Mouse (Mus musculus) lung, postnatal 10 days (tissue): ENCODE data around the gene Aqp5.

ENCODE experiments used
- DNase-seq: peaks from one replicate; pipeline ENCODE4 v3.0.0; 2021

Aqp5 gene

DNA sequence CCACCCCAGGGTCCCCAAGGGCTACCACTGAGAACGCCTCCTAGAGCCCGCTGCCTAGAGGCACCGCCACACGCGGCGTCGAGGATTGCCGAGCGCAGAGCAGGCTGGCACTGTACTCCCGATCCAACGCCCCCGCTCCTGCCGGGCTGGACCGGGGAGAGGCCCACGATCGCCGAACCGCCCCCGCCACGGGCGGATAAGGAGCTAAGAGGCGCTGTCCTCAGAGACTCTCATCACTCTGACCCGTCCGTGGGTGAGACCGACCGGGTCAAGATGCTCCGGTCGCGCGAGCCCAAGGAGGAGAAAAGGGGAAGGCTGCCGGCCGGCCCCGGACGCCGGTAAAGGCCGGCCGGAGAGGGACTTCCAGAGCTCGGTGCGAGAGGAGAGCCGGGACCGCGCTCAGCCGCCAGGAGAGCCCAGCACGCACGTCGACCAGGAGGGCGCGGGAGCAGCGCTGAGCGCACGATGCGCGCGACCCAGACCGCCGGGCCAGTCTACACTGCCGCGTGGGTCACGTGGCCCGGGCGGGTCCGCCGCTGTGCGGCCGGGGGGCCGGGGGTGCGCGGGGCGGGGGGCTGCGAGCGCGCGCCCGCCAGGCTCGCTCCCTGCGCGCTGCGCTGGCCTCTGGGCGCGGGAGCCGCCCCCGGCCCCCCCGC is at the start of gene Aqp5:
TSS of gene Aqp5 (plus strand) at position 354 of the 656 bp plus-strand sequence.
- DNase-seq, result peak; percentile 58

DNA sequence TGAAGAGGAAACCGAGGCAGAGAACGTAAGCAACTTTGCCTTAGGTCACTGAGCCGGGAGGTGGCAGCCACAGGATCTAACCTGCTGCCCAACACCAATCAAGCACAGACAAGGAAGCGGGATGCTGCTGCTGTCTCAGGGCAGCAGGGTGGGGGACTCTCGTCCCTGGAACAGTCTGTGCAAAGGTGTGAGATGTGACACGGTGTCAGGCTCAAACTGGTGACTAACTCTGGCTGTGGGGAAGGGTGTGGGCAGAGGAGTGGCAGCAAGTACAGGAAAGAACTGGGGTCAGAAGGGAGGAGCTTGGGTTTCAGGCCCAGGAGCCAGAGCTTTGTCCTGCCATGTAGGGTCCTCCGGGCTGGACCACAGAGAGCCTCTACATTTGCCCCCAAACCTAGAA is 46.5 kb upstream of the Aqp5 start:
- DNase-seq, result no peak

DNA sequence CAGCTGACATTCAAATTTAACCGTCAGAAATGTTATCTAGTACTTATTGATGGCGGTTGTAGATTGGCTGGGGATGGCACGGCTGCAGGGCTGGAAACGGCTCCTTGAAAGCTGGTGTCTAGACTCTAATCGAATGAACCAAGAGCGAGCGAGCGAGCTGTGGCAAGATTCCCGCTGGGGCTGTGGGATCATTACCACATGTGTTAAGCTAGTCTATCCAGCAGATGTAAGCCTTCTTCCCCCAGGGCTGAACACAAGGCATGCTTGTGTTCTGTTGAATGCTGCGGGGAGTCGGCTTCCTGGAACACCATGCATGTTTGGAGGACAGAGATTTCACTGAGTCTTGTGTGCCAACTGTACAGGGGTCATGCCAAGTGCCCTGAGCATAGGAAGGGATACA is 44.0 kb upstream of the Aqp5 start:
- peak; percentile 26 for DNase-seq

DNA sequence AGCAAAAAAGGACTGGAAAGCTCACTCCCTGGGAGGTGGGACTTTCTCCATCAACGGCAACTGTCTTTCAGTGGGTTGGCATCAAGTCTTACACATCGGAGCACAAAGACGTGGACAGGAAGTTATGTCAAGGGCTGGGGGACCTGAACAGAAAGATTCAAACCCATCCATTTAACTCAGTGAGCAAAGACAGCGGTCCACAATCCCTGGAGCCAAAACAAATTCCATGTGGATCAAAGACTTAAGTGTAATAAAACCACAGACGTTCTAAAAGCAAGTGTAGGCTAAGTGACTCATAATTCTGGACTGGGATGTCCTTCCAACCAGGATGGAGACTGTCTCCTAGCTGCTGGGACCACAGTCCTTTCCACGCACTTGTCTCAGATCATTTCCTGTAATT is 42.9 kb upstream of the Aqp5 start:
- no peak for DNase-seq

DNA sequence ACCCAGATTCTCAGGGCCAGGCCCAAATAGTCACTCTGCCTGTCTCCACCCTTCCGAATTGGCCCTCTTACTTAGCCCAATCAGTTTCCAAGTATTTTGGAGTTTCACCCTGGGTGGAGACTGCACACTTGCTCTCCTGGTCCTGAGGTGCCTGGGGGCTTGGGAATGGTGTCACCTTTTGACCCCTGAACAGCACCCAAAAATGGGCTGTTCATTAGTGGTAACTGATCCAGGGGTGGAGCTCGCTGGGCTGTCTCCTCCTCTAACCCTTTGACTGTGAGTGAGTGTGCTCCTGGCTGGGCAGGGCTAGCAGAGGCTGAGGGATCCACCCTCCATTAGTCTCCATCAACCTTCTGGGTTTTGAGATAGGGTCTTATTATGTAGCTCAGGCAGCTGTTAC is 40.7 kb upstream of the Aqp5 start:
- no peak for DNase-seq

DNA sequence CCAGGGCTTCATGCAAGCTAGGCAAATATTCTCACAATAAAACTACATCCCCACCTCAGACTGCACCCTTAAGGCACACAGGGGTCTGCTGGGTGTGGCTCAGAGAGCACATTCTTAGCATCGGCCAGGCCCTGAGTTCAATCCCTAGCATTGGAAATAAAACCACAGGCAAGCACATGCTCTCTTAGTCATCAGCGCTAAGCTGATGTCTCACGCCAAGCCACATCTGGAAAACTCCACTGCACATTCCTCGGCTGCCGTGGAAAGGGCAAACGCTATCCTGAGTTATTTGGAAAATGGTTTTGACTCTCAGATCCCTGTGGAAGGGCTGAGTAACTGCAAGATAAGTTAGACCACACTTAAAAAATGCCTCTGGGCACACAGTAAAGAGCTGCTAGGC is 36.8 kb upstream of the Aqp5 start:
- no peak for DNase-seq

DNA sequence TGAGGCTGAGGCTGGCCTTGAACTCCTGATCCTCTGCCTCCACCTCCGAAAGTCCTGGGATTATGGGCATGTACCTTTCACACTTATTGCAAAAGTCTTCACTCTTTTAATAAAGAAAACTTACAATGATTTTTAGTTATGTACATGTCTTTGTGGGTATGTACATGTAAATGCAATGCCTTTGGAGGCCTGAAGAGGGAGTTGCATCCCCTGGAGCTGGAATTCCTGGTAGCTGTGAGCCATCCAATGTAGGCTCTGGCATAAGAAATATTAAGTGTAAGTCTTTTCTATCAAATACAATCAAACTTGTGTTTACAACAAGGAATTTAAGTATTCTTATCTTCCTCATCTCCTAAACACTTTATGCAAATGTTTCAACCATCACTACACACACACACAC is 31.6 kb upstream of the Aqp5 start:
- DNase-seq, result no peak

DNA sequence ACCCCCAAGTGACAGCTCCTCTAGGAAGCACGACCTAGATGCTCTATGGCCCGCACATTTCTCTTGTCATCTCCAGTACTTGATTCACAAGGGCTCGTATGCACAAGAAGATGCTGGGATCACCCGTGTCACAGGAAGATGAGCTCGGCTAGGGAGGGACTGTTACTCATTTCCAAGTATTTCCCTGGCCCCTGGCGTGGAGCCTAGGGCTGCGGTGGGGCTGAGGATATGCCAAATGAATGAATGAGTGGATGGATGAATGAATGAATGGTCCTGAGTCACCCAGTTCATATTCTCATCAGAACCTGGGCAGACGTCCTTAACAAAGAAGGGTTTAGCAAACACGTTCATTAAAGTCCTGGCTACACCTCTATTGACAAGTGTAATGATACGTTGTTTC is 30.3 kb upstream of the Aqp5 start:
- DNase-seq, result no peak

DNA sequence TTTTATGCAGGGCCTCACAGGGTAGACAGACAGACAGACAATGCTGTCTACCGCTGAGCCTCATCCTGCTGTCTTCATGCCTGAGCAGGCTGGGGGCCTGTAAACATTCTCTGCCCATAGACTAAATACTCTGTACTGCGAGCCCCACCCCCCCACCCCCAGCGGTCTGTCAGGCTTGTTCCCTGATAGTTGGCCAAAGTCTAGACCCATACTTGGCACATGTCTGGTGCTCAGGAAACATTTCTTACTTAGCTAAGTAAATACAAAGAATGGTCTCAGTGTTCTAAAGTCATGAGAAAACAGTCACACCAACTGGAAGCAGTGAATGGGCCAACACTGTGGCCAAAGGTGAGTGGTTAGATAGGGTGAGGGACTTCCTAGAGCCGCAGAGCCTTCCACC is 23.2 kb upstream of the Aqp5 start:
- DNase-seq, result no peak

DNA sequence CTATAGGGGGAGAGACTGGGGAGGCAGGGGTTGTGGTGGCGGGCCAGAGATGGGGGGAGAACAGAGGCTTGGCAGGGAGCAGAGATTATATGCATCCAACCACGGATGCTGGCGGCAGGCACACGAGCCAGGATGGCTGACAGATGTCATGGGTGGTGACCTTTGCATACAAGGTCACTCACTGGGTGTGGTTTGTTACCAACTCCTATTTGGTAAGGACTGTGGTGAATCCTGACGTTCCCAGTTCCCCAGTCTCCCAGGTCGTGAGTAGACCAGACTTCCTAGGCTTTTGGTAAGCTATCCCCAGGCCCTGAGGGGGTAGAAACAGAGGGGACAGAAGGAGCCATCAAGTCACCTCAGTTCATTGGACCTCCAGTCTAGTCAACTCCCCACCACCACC is 21.9 kb upstream of the Aqp5 start:
- DNase-seq, result no peak

DNA sequence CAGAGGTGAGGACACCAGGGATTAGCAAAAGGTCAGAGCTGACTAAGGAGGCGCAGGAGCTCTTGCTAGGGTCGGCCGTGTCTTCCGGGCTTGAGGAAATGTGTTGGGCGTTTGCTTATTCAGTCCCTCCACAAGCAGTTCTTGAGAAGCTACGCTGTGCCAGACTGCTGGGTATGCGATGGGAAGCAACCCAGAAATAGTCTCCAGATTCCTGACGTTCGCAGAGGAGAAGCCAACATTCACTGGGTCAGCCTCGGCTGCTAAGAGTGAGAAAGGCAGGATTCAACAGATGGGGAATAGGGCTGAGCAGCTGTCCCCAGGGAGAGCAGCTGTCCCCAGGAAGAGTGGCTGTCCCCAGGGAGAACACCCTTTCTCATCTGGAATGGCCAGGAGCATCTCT is 21.5 kb upstream of the Aqp5 start:
- peak; percentile 38 for DNase-seq

DNA sequence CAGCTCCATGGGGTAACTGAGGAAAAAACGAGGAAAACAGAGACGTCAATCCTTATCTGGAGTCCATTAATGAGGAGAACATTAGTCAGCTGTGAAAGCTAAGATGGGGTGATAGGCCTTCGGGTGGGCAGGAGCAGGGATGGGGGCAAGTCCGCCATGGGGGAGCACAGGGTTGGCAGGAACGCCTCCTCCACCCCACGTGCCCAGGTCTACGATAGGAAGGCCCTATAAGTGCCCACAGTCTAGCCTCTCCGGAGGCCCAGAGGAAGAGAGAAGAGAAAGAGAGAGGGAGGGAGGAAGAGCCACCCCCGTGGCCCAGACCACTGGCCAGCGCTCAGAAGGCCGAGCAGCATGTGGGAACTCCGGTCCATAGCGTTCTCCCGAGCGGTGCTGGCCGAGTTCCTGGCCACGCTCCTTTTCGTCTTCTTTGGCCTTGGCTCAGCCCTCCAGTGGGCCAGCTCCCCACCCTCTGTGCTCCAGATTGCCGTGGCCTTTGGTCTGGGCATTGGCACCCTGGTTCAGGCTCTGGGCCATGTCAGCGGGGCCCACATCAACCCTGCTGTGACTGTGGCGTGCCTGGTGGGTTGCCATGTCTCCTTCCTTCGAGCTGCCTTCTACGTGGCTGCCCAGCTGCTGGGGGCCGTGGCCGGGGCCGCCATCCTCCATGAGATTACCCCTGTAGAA is 11.6 kb upstream of the Aqp5 start, which contains the start of gene Aqp2:
TSS of gene Aqp2 (plus strand) at position 254 of the 684 bp plus-strand sequence.
- DNase-seq, result no peak

DNA sequence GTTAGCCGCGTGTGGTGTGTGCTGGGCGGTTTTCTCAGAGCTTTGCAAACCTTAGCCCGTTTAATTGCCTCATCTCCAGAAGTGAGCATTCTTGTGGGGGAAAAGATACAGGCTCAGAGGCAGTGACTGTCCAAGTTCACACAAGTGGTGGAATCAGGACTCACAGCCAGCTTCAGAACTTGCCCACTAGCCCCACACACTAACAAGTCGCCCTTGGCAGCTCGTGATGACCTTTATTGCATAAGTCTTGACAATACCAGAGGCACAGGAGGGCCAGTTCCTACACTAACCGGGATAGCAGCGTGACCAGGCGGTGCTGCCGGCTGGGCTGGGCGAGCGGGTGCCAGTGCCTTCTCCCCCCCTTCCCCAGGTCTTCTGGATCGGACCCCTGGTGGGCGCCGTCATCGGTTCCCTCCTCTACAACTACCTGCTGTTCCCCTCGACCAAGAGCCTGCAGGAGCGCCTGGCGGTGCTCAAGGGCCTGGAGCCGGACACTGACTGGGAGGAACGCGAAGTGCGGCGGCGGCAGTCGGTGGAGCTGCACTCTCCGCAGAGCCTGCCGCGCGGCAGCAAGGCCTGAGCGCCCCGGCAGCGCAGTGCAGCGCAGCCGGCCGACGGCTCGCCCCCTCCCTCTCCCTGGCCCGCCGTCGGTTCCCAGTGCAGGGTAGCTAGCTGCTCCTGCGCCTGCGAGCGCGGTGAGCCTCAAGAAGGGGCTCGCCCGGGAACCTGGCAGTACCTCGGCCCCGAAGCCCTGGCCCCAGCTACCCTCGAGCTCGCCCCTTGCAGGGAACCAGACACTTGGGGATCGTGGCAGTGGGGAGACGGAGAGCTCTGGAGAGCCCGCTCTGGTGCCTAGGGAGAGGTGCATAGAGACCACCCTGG is 6.9 kb upstream of the Aqp5 start:
- peak; percentile 51 for DNase-seq

DNA sequence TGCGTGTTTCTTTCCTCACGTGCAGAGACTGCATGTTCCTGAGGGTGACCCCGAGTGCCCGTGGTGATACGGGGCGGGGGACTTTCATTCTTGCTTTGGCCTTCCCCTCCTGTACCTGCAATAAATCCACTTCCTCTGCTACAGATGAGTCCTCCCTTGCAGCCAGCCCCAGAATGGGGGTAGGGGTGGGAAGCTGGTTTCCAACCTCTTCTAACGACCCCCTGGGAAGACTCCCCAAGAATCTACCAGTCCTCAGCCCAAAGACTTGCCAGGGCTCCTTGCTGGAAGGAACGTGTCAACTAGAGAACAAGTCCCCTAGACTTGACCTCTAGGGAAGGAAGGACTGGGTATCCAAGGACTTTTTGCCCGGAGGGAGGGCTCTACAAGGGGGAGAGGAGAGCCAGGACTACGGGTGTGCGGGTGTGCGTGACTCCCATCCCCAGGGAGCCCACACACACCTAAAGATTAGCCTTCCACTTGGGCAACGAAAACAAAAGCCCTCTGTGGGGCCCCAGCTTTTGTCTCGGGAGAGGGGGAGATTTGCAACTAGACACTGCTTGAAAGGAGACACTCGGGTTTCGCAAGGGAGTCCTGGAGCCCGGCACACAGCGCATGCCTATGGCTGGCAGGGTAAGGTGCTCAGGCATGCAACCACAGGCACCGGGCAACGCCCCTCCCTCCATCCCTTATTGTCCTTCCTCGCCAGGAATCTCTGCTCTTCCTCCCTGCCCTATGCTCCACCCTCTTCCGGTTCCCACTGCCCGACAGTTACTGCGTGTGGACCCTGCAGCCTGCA is 6.0 kb upstream of the Aqp5 start:
- DNase-seq, result peak; percentile 55

DNA sequence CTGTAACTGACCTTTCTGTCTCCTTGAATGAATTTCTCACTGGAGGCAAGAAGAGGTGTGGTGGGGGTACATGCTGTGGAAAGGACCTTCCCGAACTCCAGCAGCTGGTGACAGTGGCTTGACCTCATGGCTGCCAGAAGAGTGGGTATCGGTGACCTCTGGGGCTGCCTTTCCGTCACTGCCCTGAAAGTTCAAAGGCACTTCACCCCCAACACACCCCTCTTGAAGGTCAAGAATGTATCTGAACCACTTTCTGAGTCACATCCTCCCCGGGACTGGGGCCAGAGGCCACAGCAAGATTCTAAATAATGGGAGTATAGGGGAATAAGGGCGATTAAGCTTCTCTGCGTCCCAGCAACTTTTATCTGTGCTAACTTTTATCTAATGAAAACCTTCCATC is 4.8 kb upstream of the Aqp5 start:
- DNase-seq, result no peak

DNA sequence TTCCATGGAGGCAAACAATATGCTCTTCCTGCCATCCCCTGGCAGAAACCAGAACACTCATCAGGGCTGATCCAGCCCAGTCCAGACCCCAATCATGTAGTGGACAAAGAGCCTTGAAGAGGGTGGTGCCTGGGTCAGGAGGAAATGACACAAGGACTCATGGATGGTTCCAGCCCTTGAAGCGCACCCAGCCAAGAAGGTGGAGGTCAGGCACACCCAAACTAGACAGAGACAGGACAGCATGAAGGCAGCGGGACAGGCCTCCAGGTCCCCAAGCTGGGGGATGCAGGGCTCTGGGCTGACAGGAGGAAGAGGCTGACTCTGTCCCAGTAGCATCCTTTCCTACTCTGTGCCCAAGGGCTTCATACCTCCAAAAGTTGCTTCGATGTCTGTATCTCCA is 4.1 kb upstream of the Aqp5 start:
- DNase-seq, result no peak

DNA sequence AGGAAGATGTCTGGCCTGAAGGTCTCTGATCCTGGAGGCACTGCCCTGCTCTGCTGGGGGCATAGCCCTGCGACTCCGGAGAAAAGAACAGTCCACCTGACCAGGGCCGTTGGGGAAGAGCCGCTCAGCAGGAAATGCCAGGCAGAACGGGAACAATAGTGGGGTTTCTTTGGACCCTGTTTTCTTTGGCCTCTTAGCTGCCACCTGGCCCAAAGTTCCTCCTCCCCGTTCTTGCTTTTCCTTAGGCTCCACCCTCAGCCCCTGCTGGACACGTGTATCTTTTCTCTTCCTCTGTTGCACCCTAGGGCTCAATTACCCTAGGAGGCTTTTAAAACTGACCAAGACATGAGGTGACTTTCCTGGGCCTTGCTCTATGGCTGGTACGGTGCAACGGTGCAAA is 1.3 kb upstream of the Aqp5 start:
- no peak for DNase-seq

DNA sequence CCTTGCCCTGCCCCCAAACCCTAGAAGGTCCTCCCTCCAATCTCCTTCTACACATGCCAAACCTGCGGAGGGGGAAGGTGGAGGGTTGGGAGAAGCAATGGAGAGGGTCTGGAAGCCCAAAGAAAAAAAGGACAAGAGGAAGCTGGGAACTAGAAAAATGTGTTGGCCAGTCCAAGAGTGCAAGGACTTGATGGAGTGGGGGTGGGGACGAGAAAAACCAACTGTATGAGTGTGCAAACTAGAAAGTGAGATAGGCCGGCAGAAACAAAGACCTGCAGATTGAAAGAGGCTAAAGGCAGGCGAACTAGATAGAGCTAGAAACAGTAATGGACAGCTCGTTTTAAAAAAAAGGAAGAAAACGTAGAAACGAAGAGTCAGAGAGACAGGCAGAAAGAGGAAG is 878 bp upstream of the Aqp5 start:
- no peak for DNase-seq

DNA sequence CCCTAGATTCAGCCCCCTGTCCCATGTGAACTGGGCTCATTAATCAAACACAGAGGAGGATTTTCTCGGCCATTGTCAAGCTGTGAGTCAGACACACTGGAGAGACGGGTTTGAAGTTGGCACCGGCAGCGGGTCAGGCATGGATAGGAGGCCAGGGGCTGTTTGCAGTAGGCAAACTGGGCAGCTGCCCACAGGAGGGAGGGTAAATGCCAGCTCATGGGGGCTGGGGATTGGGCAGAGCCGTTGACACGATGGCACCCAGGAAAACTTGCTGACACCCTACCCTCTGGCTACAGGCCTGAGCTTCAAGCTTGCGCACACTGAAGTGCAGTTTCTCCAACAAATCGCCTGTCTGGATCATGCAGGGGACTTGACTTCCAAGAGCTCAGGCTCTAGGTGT is 1.6 kb downstream of the Aqp5 start:
- peak; percentile 50 for DNase-seq

DNA sequence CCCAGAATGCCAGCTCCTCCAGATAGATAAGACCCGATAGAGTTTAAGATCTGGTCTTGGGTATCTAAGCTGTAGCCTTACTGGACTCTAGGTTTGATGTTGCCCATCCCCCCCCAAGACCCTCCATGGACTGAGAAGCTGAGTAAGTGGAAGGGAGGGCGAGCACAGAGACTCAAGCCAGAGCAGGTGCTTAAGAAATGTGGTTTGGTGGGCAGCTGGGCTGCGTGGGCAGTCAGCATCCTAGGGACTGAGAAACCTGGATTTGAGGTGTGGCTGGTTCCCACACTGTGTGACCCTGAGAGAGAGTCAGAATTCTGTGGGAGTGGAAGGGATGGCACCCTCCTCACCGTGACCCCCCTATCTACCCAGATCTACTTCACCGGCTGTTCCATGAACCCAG is 2.3 kb downstream of the Aqp5 start:
- no peak for DNase-seq

DNA sequence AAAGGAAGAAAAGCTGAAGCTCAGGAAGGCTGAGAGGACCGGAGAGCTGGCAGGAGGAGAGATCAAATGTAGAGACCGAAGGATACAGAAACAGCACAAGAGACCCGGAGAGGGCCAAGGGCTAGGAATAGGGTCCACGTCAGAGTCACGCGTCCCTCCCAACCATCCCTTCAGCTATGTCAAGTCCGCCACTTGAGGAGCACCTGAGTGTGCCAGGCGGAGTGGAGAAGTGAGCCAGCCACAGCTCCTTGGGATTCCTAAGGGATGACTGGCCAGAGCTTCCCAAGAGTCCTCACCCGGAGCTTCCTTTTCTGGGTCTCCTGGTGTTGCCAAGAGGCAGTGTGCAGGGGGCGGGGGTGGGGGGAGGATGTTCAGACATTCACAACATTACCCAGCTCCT is 4.4 kb downstream of the Aqp5 start:
- DNase-seq, result peak; percentile 62

DNA sequence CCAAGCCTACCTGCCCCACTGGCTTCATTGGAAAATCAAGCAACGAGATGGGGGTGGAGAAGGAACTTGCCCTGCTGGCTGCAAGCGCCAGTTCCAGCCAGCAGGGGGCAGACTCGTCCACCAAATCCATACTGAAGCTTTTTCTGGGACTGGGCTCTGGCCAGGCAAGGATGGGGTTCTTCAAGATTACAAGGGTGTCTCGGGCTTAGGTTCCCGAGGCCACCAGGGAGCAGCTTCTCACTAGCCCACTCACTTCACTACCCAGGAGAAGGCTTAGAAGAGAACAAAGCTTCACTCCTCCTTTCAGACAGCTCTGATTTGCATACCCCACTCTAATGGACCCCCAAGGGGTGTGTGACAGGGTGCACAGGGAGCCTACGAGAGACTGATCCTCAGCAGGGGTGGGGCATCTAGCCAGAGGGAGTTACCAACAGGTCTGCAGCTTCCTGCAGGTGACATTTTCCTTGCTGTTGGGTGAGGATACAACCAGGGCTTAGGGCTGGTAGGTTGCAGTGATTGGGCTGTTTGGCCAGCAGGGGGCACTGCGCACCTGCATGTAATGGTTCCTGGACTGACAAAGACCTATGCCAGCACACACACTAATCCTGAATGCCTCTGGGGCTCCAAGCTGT is 5.6 kb downstream of the Aqp5 start:
- peak; percentile 90 for DNase-seq

DNA sequence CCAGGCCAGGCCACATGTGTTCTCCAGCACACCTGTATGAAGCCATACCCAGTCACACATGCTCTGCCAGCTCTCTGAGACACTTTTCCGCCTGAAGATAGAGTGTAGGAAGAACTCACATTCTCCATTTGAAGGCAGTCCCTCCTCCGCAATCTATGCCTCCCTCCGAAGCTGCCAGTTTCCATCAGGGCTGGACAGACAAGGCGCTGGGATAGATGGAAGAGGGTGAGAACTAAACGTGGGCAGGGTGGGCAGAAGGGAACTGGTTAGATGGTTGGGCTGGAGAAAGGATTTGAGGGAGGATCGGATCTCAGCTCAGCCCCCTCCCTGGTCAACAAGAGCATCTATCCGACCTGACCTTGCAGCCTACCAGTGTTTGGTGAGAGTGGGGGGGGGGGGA is 6.3 kb downstream of the Aqp5 start:
- DNase-seq, result no peak
